Mouse (Mus musculus): ENCODE results near the gene Pkd1l3.

- TF ChIP-seq POLR2A (IDR thresholded peaks at IDR 0.05; ENCODE audit: control insufficient read depth, low read depth, low read length) (no peak), CTCF (IDR thresholded peaks at IDR 0.05; ENCODE audit: control insufficient read depth, insufficient read depth, insufficient replicate concordance, low read depth, low read length) (no peak)
These were observed 42.5 kb downstream of the Pkd1l3 start for GRCm38 (mm10) chr8:109656860-109657259.

All from testis, adult 2 months (tissue).